Mouse (Mus musculus) hindbrain, embryonic 11.5 days (tissue): ENCODE data around the gene Grrp1. TPM values are rescaled to one million over a fixed set of nuclear protein-coding genes. Genes with fewer than 3 reads are reported as not detected.
"Not testable (repeated sequence)": the region's sequence is repeated elsewhere in the genome, so short reads cannot be mapped to it uniquely, and the experiment has no call there.

Experiments
- ATAC-seq: fragments of 200-750 bp; cut with Nextera tagmentation; 2 replicates; pipeline ENCODE4 v1.8.0; 2017; ENCODE audit warnings: mild to moderate bottlenecking, moderate TSS enrichment, moderate library complexity; ENCODE audit not compliant: low FRiP score
- DNase-seq: peaks from one replicate; pipeline ENCODE4 v3.0.0-alpha.2; 2015; ENCODE audit warnings: low spot score
- H3K27ac ChIP-seq: fragments of 300-500 bp; sonication (generic); 2 replicates; pipeline ENCODE4 v1.5.1; 2014; ENCODE audit warnings: mild to moderate bottlenecking, low read depth, low read length
- H3K27me3 ChIP-seq: fragments of 300-500 bp; sonication (generic); 2 replicates; pipeline ENCODE4 v1.6.1; 2014; ENCODE audit warnings: mild to moderate bottlenecking, low read length, moderate library complexity, mixed read lengths; ENCODE audit not compliant: control insufficient read depth, insufficient read depth
- H3K36me3 ChIP-seq: fragments of 300-500 bp; sonication (generic); 2 replicates; pipeline ENCODE4 v1.6.1; 2014; ENCODE audit warnings: mild to moderate bottlenecking, low read length, moderate library complexity, mixed read lengths; ENCODE audit not compliant: control insufficient read depth, insufficient read depth
- H3K4me1 ChIP-seq: fragments of 300-500 bp; sonication (generic); replicated peaks from 2 replicates; pipeline ENCODE4 v1.6.1; 2014; ENCODE audit warnings: low read length, mixed read lengths; ENCODE audit not compliant: control insufficient read depth, insufficient read depth
- H3K4me2 ChIP-seq: fragments of 300-500 bp; sonication (generic); replicated peaks from 2 replicates; pipeline ENCODE4 v1.6.1; 2014; ENCODE audit warnings: mild to moderate bottlenecking, low read depth, low read length
- H3K4me3 ChIP-seq: fragments of 300-500 bp; sonication (generic); 2 replicates; pipeline ENCODE4 v1.5.1; 2014; ENCODE audit warnings: low read depth, low read length
- H3K9ac ChIP-seq: fragments of 300-500 bp; sonication (generic); 2 replicates; pipeline ENCODE4 v1.6.1; 2014; ENCODE audit warnings: low read depth, low read length
- H3K9me3 ChIP-seq: fragments of 300-500 bp; sonication (generic); 2 replicates; pipeline ENCODE4 v1.6.1; 2016; ENCODE audit warnings: low read length; ENCODE audit not compliant: control insufficient read depth
- WGBS: fragments of 180-500 bp; shearing (Covaris S2); extraction: QIAGEN DNeasy Blood & Tissue Kit; methylation state at CpG from one replicate; pipeline ENCODE4 v1.1.7; 2014; 5-methylcytosine and 5-hydroxymethylcytosine counted together
- polyA plus RNA-seq: library from polyadenylated mRNA; unstranded; fragments of >200 nt; fragmentation: Nextera tagmentation; extraction: Ambion mirVana; gene quantifications from 2 replicates; pipeline ENCODE4 v1.2.1, GENCODE M21; 2014

Grrp1 gene
- polyA plus RNA-seq, result 5.1 and 5.7 TPM in 2 replicates

DNA sequence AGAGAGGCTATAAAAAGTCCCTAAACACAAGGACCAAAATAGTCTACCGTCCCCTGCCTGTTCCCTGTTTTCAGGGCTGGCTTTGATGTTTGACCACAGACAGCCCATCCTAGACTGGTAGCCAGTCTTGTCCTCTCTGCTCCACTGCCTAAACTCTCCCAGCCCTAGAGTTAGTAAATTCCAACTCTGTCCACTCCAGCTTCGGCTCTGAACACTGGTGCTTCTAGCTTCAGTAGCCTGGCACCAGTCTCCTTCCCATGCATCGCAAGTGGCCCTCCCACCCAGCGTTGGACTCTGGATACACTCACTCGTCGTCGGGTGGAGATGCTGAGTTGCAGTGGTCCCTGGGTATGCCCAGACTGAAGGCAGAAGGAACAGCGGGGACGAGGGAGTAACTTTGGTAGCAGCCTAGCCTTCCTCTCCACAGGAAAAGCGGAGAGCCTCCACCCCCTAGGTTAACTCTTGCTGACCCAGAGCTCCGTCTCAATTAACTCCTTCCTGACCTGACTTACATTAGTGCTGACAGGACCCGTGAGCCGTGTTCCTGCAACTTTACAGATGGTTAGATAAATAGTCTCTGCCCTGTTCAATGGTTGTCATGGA lies at the start of gene Grrp1:
Gene Grrp1 (minus strand): TSS at position 385 of the 603 bp plus-strand sequence.
- no peak within 1 kb of the TSS for H3K9ac ChIP-seq
- under 1% methylated on average over 13 of the region's 13 CpGs for WGBS

DNA sequence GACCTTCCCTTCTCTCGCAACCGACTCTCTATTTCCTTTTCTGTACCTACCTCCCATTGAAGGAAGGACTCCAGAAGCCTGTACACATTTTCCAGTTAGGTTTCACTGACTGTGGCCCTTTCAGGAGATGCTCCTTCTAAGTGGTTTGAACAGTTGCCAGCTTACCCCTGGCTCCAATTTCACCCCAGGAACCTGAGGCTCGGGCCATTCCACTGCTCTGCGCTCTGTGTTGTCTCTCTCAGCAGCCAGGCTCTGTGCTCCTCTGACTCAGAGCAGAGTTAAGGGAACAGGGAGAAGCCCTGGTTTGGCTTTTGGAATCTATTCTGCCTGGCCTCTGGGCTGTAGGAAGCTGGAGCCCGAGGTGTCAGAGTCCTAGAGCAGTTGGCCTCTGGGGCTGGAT lies 48.2 kb upstream of the Grrp1 start:
- H3K4me1 ChIP-seq, result no peaks in the 10 kb centered on the region; the same call in 1 of the 2 replicates
- no peak overlapping the region for H3K4me3 ChIP-seq
- DNase-seq (no peak), ATAC-seq (no peak)
- no peaks in the 10 kb centered on the region for H3K27me3 ChIP-seq
- no peak overlapping the region for H3K9ac ChIP-seq
- H3K9me3 ChIP-seq, result no peaks in the 10 kb centered on the region
- H3K27ac ChIP-seq, result no peak overlapping the region
- 87% methylated on average over 5 of the region's 5 CpGs for WGBS
- no peaks in the 10 kb centered on the region for H3K36me3 ChIP-seq
- no peak overlapping the region for H3K4me2 ChIP-seq

More for the DNA sequence above, at the start of gene Grrp1:
- H3K36me3 ChIP-seq, result no peaks in the 10 kb centered on the region
- ATAC-seq, result no peak
- H3K27me3 ChIP-seq, result peaks cover 45% of the 10 kb centered on the region
- no peak within 1 kb of the TSS for H3K27ac ChIP-seq
- peaks cover 35% of the 10 kb centered on the region for H3K4me1 ChIP-seq
- H3K4me2 ChIP-seq, result peak within 1 kb of the TSS; percentile 27
- H3K9me3 ChIP-seq, result no peaks in the 10 kb centered on the region
- DNase-seq, result peak; percentile 62
- peak within 1 kb of the TSS; percentile 19 for H3K4me3 ChIP-seq

DNA sequence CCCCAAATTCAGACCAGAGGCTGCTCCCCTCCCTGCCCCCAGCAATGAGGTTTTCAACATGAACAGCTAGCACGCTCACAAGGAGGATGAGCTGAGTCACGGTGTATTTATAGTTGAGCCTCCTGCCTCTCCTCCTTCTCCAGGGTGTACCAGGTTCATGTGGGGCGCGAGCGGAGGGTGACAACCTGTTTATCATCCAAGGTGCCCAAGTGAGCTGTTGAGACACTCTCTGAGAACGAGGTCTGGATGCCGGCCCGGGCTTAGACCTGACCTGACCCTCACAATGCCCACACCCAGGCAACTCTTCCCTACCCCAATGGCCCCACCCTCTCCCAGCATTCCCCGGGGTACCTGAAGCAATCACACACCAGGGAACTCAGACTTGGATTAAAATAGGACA lies 46.4 kb upstream of the Grrp1 start:
- Histone ChIP-seq H3K27ac (no peak overlapping the region), H3K9me3 (no peaks in the 10 kb centered on the region), H3K9ac (no peak overlapping the region), H3K27me3 (no peaks in the 10 kb centered on the region), H3K4me1 (no peaks in the 10 kb centered on the region), H3K4me2 (no peak overlapping the region), H3K4me3 (no peak overlapping the region), H3K36me3 (no peaks in the 10 kb centered on the region)
- DNase-seq (no peak), ATAC-seq (no peak)
- 81% methylated on average over 9 of the region's 9 CpGs for WGBS

GRCm38 (mm10) chr4:134299498-134299810 lies 45.5 kb upstream of the Grrp1 start:
- Histone ChIP-seq H3K27ac (no peak overlapping the region), H3K4me1 (no peaks in the 10 kb centered on the region), H3K4me3 (no peak overlapping the region), H3K4me2 (no peak overlapping the region), H3K9me3 (no peaks in the 10 kb centered on the region), H3K9ac (no peak overlapping the region), H3K36me3 (no peaks in the 10 kb centered on the region), H3K27me3 (no peaks in the 10 kb centered on the region)
- ATAC-seq, result no peak
- WGBS, result 69% methylated on average over 4 of the region's 4 CpGs
- no peak for DNase-seq

- no peak overlapping the region for H3K9ac ChIP-seq
- no peaks in the 10 kb centered on the region for H3K27me3 ChIP-seq
- H3K4me3 ChIP-seq, result no peak overlapping the region
- no peak for DNase-seq
- H3K4me1 ChIP-seq, result no peaks in the 10 kb centered on the region
- no peaks in the 10 kb centered on the region for H3K36me3 ChIP-seq
- no peak overlapping the region for H3K27ac ChIP-seq
- ATAC-seq, result no peak
- H3K9me3 ChIP-seq, result no peaks in the 10 kb centered on the region
- 73% methylated on average over 19 of the region's 19 CpGs for WGBS
- no peak overlapping the region for H3K4me2 ChIP-seq
These were observed 45.0 kb upstream of the Grrp1 start for GRCm38 (mm10) chr4:134298626-134299497.

- WGBS, result 95% methylated on average over 8 of the region's 8 CpGs
- no peak overlapping the region for H3K4me2 ChIP-seq
These were observed 43.5 kb upstream of the Grrp1 start for GRCm38 (mm10) chr4:134297369-134297768.

DNA sequence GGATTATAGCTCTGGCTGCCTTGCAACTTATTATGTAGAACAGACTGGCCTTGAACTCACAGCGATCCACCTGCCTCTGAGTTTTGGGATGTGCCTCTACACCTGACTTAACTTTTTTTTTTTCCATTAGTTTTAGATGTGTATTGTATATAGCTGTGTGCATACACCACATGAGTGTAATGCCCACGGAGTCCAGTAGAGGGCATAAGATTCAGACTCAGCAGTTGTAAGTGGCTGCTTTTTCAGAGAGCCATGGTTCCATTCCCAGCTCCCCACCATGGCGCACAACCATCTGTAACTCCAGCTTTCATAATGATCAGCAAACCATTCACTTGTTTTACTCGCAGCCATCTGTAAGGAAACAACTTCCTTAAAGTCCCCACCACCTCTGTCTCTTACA lies 42.6 kb upstream of the Grrp1 start:
- H3K27me3 ChIP-seq, result no peaks in the 10 kb centered on the region
- H3K9me3 ChIP-seq, result no peaks in the 10 kb centered on the region
- no peak overlapping the region for H3K4me3 ChIP-seq
- WGBS, result 87% methylated on average over 4 of the region's 4 CpGs
- no peak for DNase-seq
- H3K4me2 ChIP-seq, result no peak overlapping the region
- no peak overlapping the region for H3K27ac ChIP-seq
- H3K36me3 ChIP-seq, result no peaks in the 10 kb centered on the region
- ATAC-seq, result no peak
- no peaks in the 10 kb centered on the region for H3K4me1 ChIP-seq
- H3K9ac ChIP-seq, result no peak overlapping the region

More at GRCm38 (mm10) chr4:134297369-134297768, 43.5 kb upstream of the Grrp1 start:
- no peak for ATAC-seq
- Histone ChIP-seq H3K27ac (no peak overlapping the region), H3K4me3 (no peak overlapping the region), H3K27me3 (no peaks in the 10 kb centered on the region), H3K36me3 (no peaks in the 10 kb centered on the region), H3K9me3 (no peaks in the 10 kb centered on the region), H3K9ac (no peak overlapping the region), H3K4me1 (no peaks in the 10 kb centered on the region)
- no peak for DNase-seq

GRCm38 (mm10) chr4:134296096-134296495 lies 42.2 kb upstream of the Grrp1 start:
- WGBS, result 85% methylated on average over 4 of the region's 4 CpGs
- H3K4me3 ChIP-seq, H3K27ac ChIP-seq: not testable (repeated sequence)

GRCm38 (mm10) chr4:134293692-134294163 lies 39.8 kb upstream of the Grrp1 start:
- no peak for DNase-seq
- Histone ChIP-seq H3K4me1 (no peaks in the 10 kb centered on the region), H3K4me2 (no peak overlapping the region), H3K4me3 (no peak overlapping the region), H3K9ac (no peak overlapping the region), H3K9me3 (no peaks in the 10 kb centered on the region), H3K27ac (no peak overlapping the region), H3K27me3 (no peaks in the 10 kb centered on the region), H3K36me3 (no peaks in the 10 kb centered on the region)
- WGBS, result 66% methylated on average over 9 of the region's 9 CpGs
- ATAC-seq, result no peak

More at GRCm38 (mm10) chr4:134296096-134296495, 42.2 kb upstream of the Grrp1 start:
- not testable (repeated sequence) for H3K4me2 ChIP-seq, H3K27me3 ChIP-seq, H3K36me3 ChIP-seq, ATAC-seq, H3K9me3 ChIP-seq, H3K9ac ChIP-seq, H3K4me1 ChIP-seq, DNase-seq
